Mouse (Mus musculus) CH12.LX (cell line): ENCODE results near the gene Prlh. TPM values are rescaled to one million over a fixed set of nuclear protein-coding genes. Genes with fewer than 3 reads are reported as not detected.
A peak's percentile ranks its signal among the peaks of the same experiment; 100 is the strongest.

ENCODE experiments used
- DNase-seq: peaks from one replicate; pipeline ENCODE4 v3.0.0-alpha.2; 2013; ENCODE audit errors: extremely low read depth
- H3K27ac ChIP-seq: 2 replicates; pipeline ENCODE4 v1.5.1; 2012; ENCODE audit warnings: low read depth, mild to moderate bottlenecking, control low read depth, moderate library complexity; ENCODE audit not compliant: insufficient read depth
- H3K27me3 ChIP-seq: replicated peaks from 2 replicates; pipeline ENCODE3; 2012; ENCODE audit warnings: inconsistent platforms
- H3K36me3 ChIP-seq, 2 experiments: replicated peaks in 1 of 2; 2 replicates each; pipeline versions ENCODE3 to v1.6.1; 2012; ENCODE audit warnings: inconsistent platforms in 1 of 2, low read length in 1 of 2, mild to moderate bottlenecking in 1 of 2, mixed read lengths in 1 of 2, moderate library complexity in 1 of 2; ENCODE audit not compliant: control insufficient read depth in 1 of 2, insufficient read depth in 1 of 2
- H3K4me1 ChIP-seq, 2 experiments: 2 replicates each; pipeline ENCODE4 v1.6.1; 2012; ENCODE audit warnings: inconsistent platforms in 1 of 2, moderate library complexity in 1 of 2; ENCODE audit not compliant: insufficient read depth in 2 of 2, control insufficient read depth in 1 of 2
- H3K4me2 ChIP-seq: 2 replicates; pipeline ENCODE4 v1.6.1; 2012; ENCODE audit warnings: low read depth, mild to moderate bottlenecking, control low read depth; ENCODE audit not compliant: poor library complexity, insufficient read depth, severe bottlenecking
- H3K4me3 ChIP-seq, 3 experiments: fragments of 150-350 bp in 1 of 3; sonication (generic) in 1 of 3; replicated peaks in 1 of 3; 2 replicates each; pipeline versions ENCODE3 to v1.5.1; 2011 to 2012; ENCODE audit warnings: low read depth in 2 of 3, low read length in 2 of 3, mild to moderate bottlenecking in 2 of 3, moderate library complexity in 2 of 3, control low read depth in 1 of 3, improper control_type of control experiment in 1 of 3, inconsistent platforms in 1 of 3, mixed read lengths in 1 of 3; ENCODE audit not compliant: poor library complexity in 1 of 3
- H3K79me2 ChIP-seq: replicated peaks from 2 replicates; pipeline ENCODE4 v1.6.1; 2012; ENCODE audit warnings: mild to moderate bottlenecking, moderate library complexity; ENCODE audit not compliant: control insufficient read depth, poor library complexity, insufficient read depth, severe bottlenecking; ENCODE audit errors: extremely low read depth
- H3K9ac ChIP-seq: 2 replicates; pipeline ENCODE4 v1.6.1; 2012; ENCODE audit warnings: low read depth, mild to moderate bottlenecking, control low read depth, moderate library complexity; ENCODE audit not compliant: insufficient read depth
- H3K9me3 ChIP-seq: replicated peaks from 2 replicates; pipeline ENCODE3; 2012; ENCODE audit warnings: low read length, inconsistent platforms, mixed read lengths
- ETS1 ChIP-seq: conservative IDR thresholded peaks from 2 replicates; pipeline ENCODE4 v1.6.1; 2012; ENCODE audit warnings: low read depth, mild to moderate bottlenecking, inconsistent platforms, low read length, improper control_type of control experiment, moderate library complexity
- GABPA ChIP-seq: IDR thresholded peaks from 2 replicates; pipeline ENCODE4 v1.6.1; 2012; ENCODE audit warnings: low read depth, low read length, improper control_type of control experiment, inconsistent platforms; ENCODE audit not compliant: insufficient replicate concordance
- HCFC1 ChIP-seq: IDR thresholded peaks from 2 replicates; pipeline ENCODE4 v1.6.1; 2012; ENCODE audit warnings: low read depth, mild to moderate bottlenecking, inconsistent platforms, low read length, improper control_type of control experiment
- JUN ChIP-seq: IDR thresholded peaks from 2 replicates; pipeline ENCODE4 v1.6.1; 2011; ENCODE audit warnings: low read depth, mild to moderate bottlenecking, low read length, improper control_type of control experiment, moderate library complexity; ENCODE audit not compliant: insufficient read depth
- KAT2A ChIP-seq: IDR thresholded peaks from 2 replicates; pipeline ENCODE4 v1.6.1; 2012; ENCODE audit warnings: low read length, improper control_type of control experiment, inconsistent platforms; ENCODE audit not compliant: insufficient replicate concordance
- MAFK ChIP-seq: IDR thresholded peaks from 2 replicates; pipeline ENCODE4 v1.6.1; 2011; ENCODE audit warnings: low read length, improper control_type of control experiment; ENCODE audit not compliant: insufficient replicate concordance
- MAX ChIP-seq: IDR thresholded peaks from 2 replicates; pipeline ENCODE4 v1.6.1; 2011; ENCODE audit warnings: low read length, improper control_type of control experiment
- MAZ ChIP-seq: IDR thresholded peaks from 2 replicates; pipeline ENCODE4 v1.6.1; 2012; ENCODE audit warnings: low read depth, mild to moderate bottlenecking, inconsistent platforms, low read length, improper control_type of control experiment, moderate library complexity
- MXI1 ChIP-seq: IDR thresholded peaks from 2 replicates; pipeline ENCODE4 v1.6.1; 2011; ENCODE audit warnings: mild to moderate bottlenecking, low read depth, low read length, improper control_type of control experiment
- NELFE ChIP-seq: IDR thresholded peaks from 2 replicates; pipeline ENCODE4 v1.6.1; 2011; ENCODE audit warnings: low read depth, low read length, improper control_type of control experiment
- PAX5 ChIP-seq: IDR thresholded peaks from 2 replicates; pipeline ENCODE4 v1.6.1; 2012; ENCODE audit warnings: low read length, inconsistent platforms, mixed read lengths
- POLR2A ChIP-seq: IDR thresholded peaks from 2 replicates; pipeline ENCODE4 v1.6.1; 2011; ENCODE audit warnings: low read depth, mild to moderate bottlenecking, improper control_type of control experiment, low read length
- POLR2AphosphoS2 ChIP-seq: IDR thresholded peaks from 2 replicates; pipeline ENCODE4 v1.6.1; 2011; ENCODE audit warnings: low read depth, low read length, improper control_type of control experiment
- RCOR1 ChIP-seq: conservative IDR thresholded peaks from 2 replicates; pipeline ENCODE4 v1.6.1; 2012; ENCODE audit warnings: low read depth, mild to moderate bottlenecking, inconsistent platforms, low read length, improper control_type of control experiment
- SIN3A ChIP-seq: IDR thresholded peaks from 2 replicates; pipeline ENCODE4 v1.6.1; 2012; ENCODE audit warnings: low read length, improper control_type of control experiment, inconsistent platforms
- TCF12 ChIP-seq: IDR thresholded peaks from 2 replicates; pipeline ENCODE4 v1.6.1; 2014; ENCODE audit warnings: low read depth, mild to moderate bottlenecking, inconsistent platforms, low read length, improper control_type of control experiment
- USF1 ChIP-seq: IDR thresholded peaks from 2 replicates; pipeline ENCODE4 v1.6.1; 2014; ENCODE audit warnings: low read depth, mild to moderate bottlenecking, inconsistent platforms, low read length, improper control_type of control experiment
- ZNF384 ChIP-seq: IDR thresholded peaks from 2 replicates; pipeline ENCODE4 v1.6.1; 2012; ENCODE audit warnings: low read depth, low read length, improper control_type of control experiment, inconsistent platforms
- dilution Hi-C: fragments of 300-500 bp; cut with MboI; formaldehyde crosslinking; loops from 2 replicates; pipeline ENCODE4 v1.14.3; 2020; ENCODE audit warnings: low sequenced_read_pairs; ENCODE audit not compliant: extremely low pct_unique_long_range_greater_than_20kb, extremely low pct_ligation_motif_present
- in situ Hi-C: fragments of 300-500 bp; cut with MboI; formaldehyde crosslinking; loops from 3 replicates; pipeline ENCODE4 v1.14.3; 2019; ENCODE audit warnings: low sequenced_read_pairs, low pct_ligation_motif_present, low pct_unique_long_range_greater_than_20kb, mixed read lengths
- polyA plus RNA-seq: library from polyadenylated mRNA; unstranded; fragments of >175 nt; gene quantifications from 2 replicates; pipeline ENCODE4 v1.2.1, GENCODE M21; 2012; ENCODE audit warnings: low read depth; ENCODE audit not compliant: insufficient read length
- total RNA-seq, 2 experiments: library from RNA; depleted of rRNA; stranded (reverse); fragments of 300-350 nt in 1 of 2; fragments of >200 nt in 1 of 2; gene quantifications; 2 replicates each; pipeline ENCODE4 v1.2.3; 2012 to 2014

Prlh gene
- total and polyA plus RNA-seq, 3 experiments: not detected

- peaks cover 68% of the 10 kb centered on the region for H3K27me3 ChIP-seq
- TF ChIP-seq GABPA: no peak
- no peak for TF ChIP-seq JUN
- no peak for TF ChIP-seq RCOR1
- TF ChIP-seq MXI1: no peak
- TF ChIP-seq ZNF384: no peak
- TF ChIP-seq MAFK: no peak
- no peak for TF ChIP-seq MAZ
- TF ChIP-seq POLR2AphosphoS2: no peak
- TF ChIP-seq MAX: no peak
- TF ChIP-seq SIN3A: no peak
- TF ChIP-seq TCF12: no peak
- TF ChIP-seq NELFE: no peak
- no peak for TF ChIP-seq ETS1
- TF ChIP-seq PAX5: no peak
- no peak for TF ChIP-seq HCFC1
- TF ChIP-seq KAT2A: no peak
- H3K4me1 ChIP-seq: peaks cover 0 to 4% of the 10 kb centered on the region in 2 experiments; a peak in 1 of 4 replicates
- in situ Hi-C loops (no loop called here), dilution Hi-C loops (no loop called here)
- H3K4me2 ChIP-seq: no peak overlapping the region
- H3K4me3 ChIP-seq: peak overlapping the region in 1 of 3 experiments; percentile 14
- H3K27ac ChIP-seq: no peak overlapping the region
- no peak for DNase-seq
- H3K36me3 ChIP-seq: no peaks in the 10 kb centered on the region
- H3K9me3 ChIP-seq: no peaks in the 10 kb centered on the region
- no peaks in the 10 kb centered on the region for H3K79me2 ChIP-seq
- no peak overlapping the region for H3K9ac ChIP-seq
These were observed 15.7 kb downstream of the Prlh start for GRCm38 (mm10) chr1:90968649-90969048.

GRCm38 (mm10) chr1:90969347-90969784, 16.5 kb downstream of the Prlh start, which contains the start of gene Rab17:
TSS of gene Rab17 (minus strand) at chr1:90969661.
- H3K79me2 ChIP-seq: no peaks in the 10 kb centered on the region
- H3K9ac ChIP-seq: no peak within 1 kb of the TSS
- peaks cover 64% of the 10 kb centered on the region for H3K27me3 ChIP-seq
- H3K4me1 ChIP-seq: peaks cover 0 to 4% of the 10 kb centered on the region in 2 experiments; a peak in 1 of 4 replicates
- H3K9me3 ChIP-seq: no peaks in the 10 kb centered on the region
- H3K27ac ChIP-seq: no peak within 1 kb of the TSS
- no peak within 1 kb of the TSS for H3K4me2 ChIP-seq
- peak within 1 kb of the TSS in 2 of 3 experiments; percentile 14 to 15 for H3K4me3 ChIP-seq
- in situ Hi-C loops: no loop called here
- H3K36me3 ChIP-seq: no peaks in the 10 kb centered on the region
- no peak for DNase-seq
- dilution Hi-C loops: no loop called here
- TF ChIP-seq USF1: peak; percentile 34
- no peak for TF ChIP-seq POLR2A
